Mouse (Mus musculus) heart, embryonic 12.5 days (tissue): Measurements from ENCODE around the gene Nat10. TPM values are rescaled to one million over a fixed set of nuclear protein-coding genes. Genes with fewer than 3 reads are reported as not detected.

Experiments
- ATAC-seq: fragments of 200-750 bp; cut with Nextera tagmentation; 2 replicates; pipeline ENCODE4 v1.8.0; 2017; ENCODE audit warnings: moderate TSS enrichment, moderate library complexity; ENCODE audit not compliant: insufficient number of reproducible peaks, low FRiP score
- H3K27ac ChIP-seq: fragments of 300-500 bp; sonication (generic); 2 replicates; pipeline ENCODE4 v1.5.1; 2016; ENCODE audit warnings: mild to moderate bottlenecking, moderate library complexity; ENCODE audit not compliant: poor library complexity, severe bottlenecking
- H3K27me3 ChIP-seq: fragments of 300-500 bp; sonication (generic); replicated peaks from 2 replicates; pipeline ENCODE4 v1.6.1; 2016; ENCODE audit warnings: mild to moderate bottlenecking, moderate library complexity
- H3K36me3 ChIP-seq: fragments of 300-500 bp; sonication (generic); 2 replicates; pipeline ENCODE4 v1.6.1; 2016; ENCODE audit warnings: mild to moderate bottlenecking, moderate library complexity
- H3K4me1 ChIP-seq: fragments of 300-500 bp; sonication (generic); replicated peaks from 2 replicates; pipeline ENCODE4 v1.6.1; 2016; ENCODE audit warnings: mild to moderate bottlenecking
- H3K4me2 ChIP-seq: fragments of 300-500 bp; sonication (generic); 2 replicates; pipeline ENCODE4 v1.6.1; 2016; ENCODE audit warnings: mild to moderate bottlenecking, moderate library complexity
- H3K4me3 ChIP-seq: fragments of 300-500 bp; sonication (generic); 2 replicates; pipeline ENCODE4 v1.5.1; 2016; ENCODE audit warnings: mild to moderate bottlenecking
- H3K9ac ChIP-seq: fragments of 300-500 bp; sonication (generic); 2 replicates; pipeline ENCODE4 v1.6.1; 2016; ENCODE audit warnings: mild to moderate bottlenecking, moderate library complexity
- H3K9me3 ChIP-seq: fragments of 300-500 bp; sonication (generic); replicated peaks from 2 replicates; pipeline ENCODE4 v1.6.1; 2016; ENCODE audit warnings: mild to moderate bottlenecking, moderate library complexity
- WGBS: fragments of 180-500 bp; shearing (Covaris S2); methylation state at CpG from one replicate; pipeline ENCODE4 v1.1.7; 2016; 5-methylcytosine and 5-hydroxymethylcytosine counted together
- polyA plus RNA-seq: library from polyadenylated mRNA; unstranded; fragments of >200 nt; fragmentation: Nextera tagmentation; extraction: Ambion mirVana; gene quantifications from 2 replicates; pipeline ENCODE4 v1.2.1, GENCODE M21; 2016

Nat10 gene
- polyA plus RNA-seq, 1 experiment from 2014 or later, result 17.2 TPM

- Histone ChIP-seq H3K9ac (no peak overlapping the region), H3K27ac (no peak overlapping the region), H3K36me3 (peaks cover 32% of the 10 kb centered on the region), H3K27me3 (no peaks in the 10 kb centered on the region), H3K4me1 (peaks cover 6% of the 10 kb centered on the region; the same call in 1 of the 2 replicates), H3K4me2 (no peak overlapping the region), H3K9me3 (no peaks in the 10 kb centered on the region), H3K4me3 (no peak overlapping the region)
- no peak for ATAC-seq
- WGBS, result 92% methylated on average over 1 of the region's 1 CpGs
Observed at GRCm38 (mm10) chr2:103785735-103786134, 24.7 kb upstream of the Nat10 start.

- Histone ChIP-seq H3K4me2 (no peak overlapping the region), H3K9me3 (no peaks in the 10 kb centered on the region), H3K9ac (no peak overlapping the region), H3K27ac (no peak overlapping the region), H3K4me3 (no peak overlapping the region), H3K4me1 (peaks cover 2% of the 10 kb centered on the region; the same call in 1 of the 2 replicates), H3K27me3 (no peaks in the 10 kb centered on the region), H3K36me3 (peaks cover 30% of the 10 kb centered on the region)
- WGBS, result 86% methylated on average over 4 of the region's 4 CpGs
- no peak for ATAC-seq
Observed at GRCm38 (mm10) chr2:103784621-103785020, 23.6 kb upstream of the Nat10 start.

- 56% methylated on average over 1 of the region's 1 CpGs for WGBS
- Histone ChIP-seq H3K4me2 (no peak overlapping the region), H3K27me3 (no peaks in the 10 kb centered on the region), H3K4me1 (peaks cover 3% of the 10 kb centered on the region), H3K9me3 (no peaks in the 10 kb centered on the region), H3K36me3 (peaks cover 23% of the 10 kb centered on the region), H3K27ac (no peak overlapping the region), H3K9ac (no peak overlapping the region), H3K4me3 (no peak overlapping the region)
- ATAC-seq, result no peak
Observed at GRCm38 (mm10) chr2:103762492-103762891, 1.4 kb upstream of the Nat10 start.

GRCm38 (mm10) chr2:103761993-103762392, 923 bp upstream of the Nat10 start:
- H3K9ac ChIP-seq, result no peak overlapping the region
- peaks cover 3% of the 10 kb centered on the region for H3K4me1 ChIP-seq
- no peak overlapping the region for H3K4me3 ChIP-seq
- peak overlapping the region; percentile 29; the same call in 1 of the 2 replicates for H3K4me2 ChIP-seq
- peaks cover 22% of the 10 kb centered on the region for H3K36me3 ChIP-seq
- no peak for ATAC-seq
- no peaks in the 10 kb centered on the region for H3K27me3 ChIP-seq
- H3K27ac ChIP-seq, result no peak overlapping the region
- no peaks in the 10 kb centered on the region for H3K9me3 ChIP-seq
- WGBS, result 31% methylated on average over 4 of the region's 4 CpGs

GRCm38 (mm10) chr2:103760421-103760820, 649 bp downstream of the Nat10 start:
- H3K4me3 ChIP-seq, result peak overlapping the region; percentile 67

GRCm38 (mm10) chr2:103755458-103756085, 5.5 kb downstream of the Nat10 start:
- peaks cover 3% of the 10 kb centered on the region for H3K4me1 ChIP-seq
- H3K4me2 ChIP-seq, result no peak overlapping the region
- H3K9ac ChIP-seq, result no peak overlapping the region
- no peaks in the 10 kb centered on the region for H3K9me3 ChIP-seq
- no peak overlapping the region for H3K4me3 ChIP-seq
- no peak for ATAC-seq
- H3K27me3 ChIP-seq, result no peaks in the 10 kb centered on the region
- H3K36me3 ChIP-seq, result peaks cover 49% of the 10 kb centered on the region
- 76% methylated on average over 9 of the region's 9 CpGs for WGBS
- no peak overlapping the region for H3K27ac ChIP-seq

More at GRCm38 (mm10) chr2:103760421-103760820, 649 bp downstream of the Nat10 start:
- ATAC-seq, result peak; percentile 4; the same call in 1 of the 2 replicates
- H3K9ac ChIP-seq, result peak overlapping the region; percentile 75
- peaks cover 20% of the 10 kb centered on the region; the same call in 1 of the 2 replicates for H3K36me3 ChIP-seq
- H3K27me3 ChIP-seq, result no peaks in the 10 kb centered on the region
- no peaks in the 10 kb centered on the region for H3K9me3 ChIP-seq
- peak overlapping the region; percentile 96 for H3K4me2 ChIP-seq
- H3K27ac ChIP-seq, result peak overlapping the region; percentile 68
- under 1% methylated on average over 12 of the region's 12 CpGs for WGBS
- peaks cover 3% of the 10 kb centered on the region for H3K4me1 ChIP-seq

GRCm38 (mm10) chr2:103754614-103755013, 6.5 kb downstream of the Nat10 start:
- Histone ChIP-seq H3K9ac (no peak overlapping the region), H3K27ac (no peak overlapping the region), H3K4me2 (no peak overlapping the region), H3K4me1 (no peaks in the 10 kb centered on the region), H3K4me3 (no peak overlapping the region), H3K9me3 (no peaks in the 10 kb centered on the region), H3K36me3 (peaks cover 59% of the 10 kb centered on the region), H3K27me3 (no peaks in the 10 kb centered on the region)
- WGBS, result 81% methylated on average over 3 of the region's 3 CpGs
- no peak for ATAC-seq

- Histone ChIP-seq H3K4me3 (no peak overlapping the region), H3K36me3 (peaks cover 82% of the 10 kb centered on the region), H3K27me3 (no peaks in the 10 kb centered on the region), H3K4me2 (no peak overlapping the region), H3K4me1 (no peaks in the 10 kb centered on the region), H3K9me3 (no peaks in the 10 kb centered on the region), H3K9ac (no peak overlapping the region), H3K27ac (no peak overlapping the region)
- ATAC-seq, result no peak
- WGBS, result 94% methylated on average over 6 of the region's 6 CpGs
Observed at GRCm38 (mm10) chr2:103751771-103752170, 9.3 kb downstream of the Nat10 start.

- no peaks in the 10 kb centered on the region for H3K27me3 ChIP-seq
- no peak overlapping the region for H3K4me3 ChIP-seq
- H3K36me3 ChIP-seq, result peaks cover 73% of the 10 kb centered on the region
- no peak for ATAC-seq
- no peak overlapping the region for H3K9ac ChIP-seq
- no peaks in the 10 kb centered on the region for H3K4me1 ChIP-seq
- no peaks in the 10 kb centered on the region for H3K9me3 ChIP-seq
- WGBS, result 88% methylated on average over 3 of the region's 3 CpGs
- H3K27ac ChIP-seq, result no peak overlapping the region
- no peak overlapping the region for H3K4me2 ChIP-seq
Observed at GRCm38 (mm10) chr2:103749091-103749490, 12.0 kb downstream of the Nat10 start.

GRCm38 (mm10) chr2:103747891-103748290, 13.2 kb downstream of the Nat10 start:
- no peak overlapping the region for H3K4me3 ChIP-seq
- H3K9ac ChIP-seq, result no peak overlapping the region
- H3K4me1 ChIP-seq, result no peaks in the 10 kb centered on the region
- no peaks in the 10 kb centered on the region for H3K27me3 ChIP-seq
- H3K27ac ChIP-seq, result no peak overlapping the region
- no peak for ATAC-seq
- H3K9me3 ChIP-seq, result no peaks in the 10 kb centered on the region
- H3K36me3 ChIP-seq, result peaks cover 76% of the 10 kb centered on the region
- WGBS, result 91% methylated on average over 9 of the region's 9 CpGs
- H3K4me2 ChIP-seq, result no peak overlapping the region

GRCm38 (mm10) chr2:103746761-103747160, 14.3 kb downstream of the Nat10 start:
- 81% methylated on average over 2 of the region's 2 CpGs for WGBS
- no peaks in the 10 kb centered on the region for H3K4me1 ChIP-seq
- no peak overlapping the region for H3K27ac ChIP-seq
- no peaks in the 10 kb centered on the region for H3K27me3 ChIP-seq
- no peak for ATAC-seq
- H3K36me3 ChIP-seq, result peaks cover 78% of the 10 kb centered on the region
- H3K4me3 ChIP-seq, result no peak overlapping the region
- no peak overlapping the region for H3K9ac ChIP-seq
- H3K9me3 ChIP-seq, result no peaks in the 10 kb centered on the region
- no peak overlapping the region for H3K4me2 ChIP-seq

- no peak for ATAC-seq
- no peak overlapping the region for H3K4me3 ChIP-seq
- no peak overlapping the region for H3K27ac ChIP-seq
- peaks cover 76% of the 10 kb centered on the region for H3K36me3 ChIP-seq
- H3K9me3 ChIP-seq, result no peaks in the 10 kb centered on the region
- 71% methylated on average over 2 of the region's 2 CpGs for WGBS
- no peaks in the 10 kb centered on the region for H3K4me1 ChIP-seq
- H3K9ac ChIP-seq, result no peak overlapping the region
- H3K27me3 ChIP-seq, result no peaks in the 10 kb centered on the region
- no peak overlapping the region for H3K4me2 ChIP-seq
Observed at GRCm38 (mm10) chr2:103746096-103746495, 15.0 kb downstream of the Nat10 start.
